Mouse (Mus musculus) limb, embryonic 11.5 days (tissue): ENCODE measurements around the gene Phf2. TPM values are rescaled to one million over a fixed set of nuclear protein-coding genes. Genes with fewer than 3 reads are reported as not detected.
A peak's percentile ranks its signal among the peaks of the same experiment; 100 is the strongest.

ENCODE experiments used
- ATAC-seq: fragments of 200-750 bp; cut with Nextera tagmentation; 2 replicates; pipeline ENCODE4 v1.8.0; 2017; ENCODE audit warnings: low read depth; ENCODE audit not compliant: insufficient number of reproducible peaks, low FRiP score, low TSS enrichment
- DNase-seq: peaks from one replicate; pipeline ENCODE4 v3.0.0-alpha.2; 2015; ENCODE audit warnings: low spot score
- H3K27ac ChIP-seq: fragments of 300-500 bp; sonication (generic); replicated peaks from 2 replicates; pipeline ENCODE4 v1.5.1; 2014; ENCODE audit warnings: low read depth, mild to moderate bottlenecking, low read length
- H3K27me3 ChIP-seq: fragments of 300-500 bp; sonication (generic); 2 replicates; pipeline ENCODE4 v1.6.1; 2014; ENCODE audit warnings: mild to moderate bottlenecking, low read length, mixed read lengths; ENCODE audit not compliant: control insufficient read depth, insufficient read depth
- H3K36me3 ChIP-seq: fragments of 300-500 bp; sonication (generic); 2 replicates; pipeline ENCODE4 v1.6.1; 2014; ENCODE audit warnings: mild to moderate bottlenecking, low read length, moderate library complexity, mixed read lengths; ENCODE audit not compliant: control insufficient read depth, insufficient read depth
- H3K4me1 ChIP-seq: fragments of 300-500 bp; sonication (generic); 2 replicates; pipeline ENCODE4 v1.6.1; 2014; ENCODE audit warnings: low read length, mixed read lengths; ENCODE audit not compliant: control insufficient read depth, insufficient read depth
- H3K4me2 ChIP-seq: fragments of 300-500 bp; sonication (generic); 2 replicates; pipeline ENCODE4 v1.6.1; 2014; ENCODE audit warnings: low read depth, mild to moderate bottlenecking, moderate library complexity; ENCODE audit not compliant: severe bottlenecking
- H3K4me3 ChIP-seq: fragments of 300-500 bp; sonication (generic); 2 replicates; pipeline ENCODE4 v1.5.1; 2014; ENCODE audit warnings: low read depth, low read length
- H3K9ac ChIP-seq: fragments of 300-500 bp; sonication (generic); 2 replicates; pipeline ENCODE4 v1.6.1; 2014; ENCODE audit warnings: mild to moderate bottlenecking, low read length
- H3K9me3 ChIP-seq: fragments of 300-500 bp; sonication (generic); 2 replicates; pipeline ENCODE4 v1.6.1; 2016; ENCODE audit warnings: low read length; ENCODE audit not compliant: control insufficient read depth
- WGBS: fragments of 180-500 bp; shearing (Covaris S2); extraction: QIAGEN DNeasy Blood & Tissue Kit; methylation state at CpG from one replicate; pipeline ENCODE4 v1.1.7; 2014; 5-methylcytosine and 5-hydroxymethylcytosine counted together
- polyA plus RNA-seq: library from polyadenylated mRNA; unstranded; fragments of >200 nt; fragmentation: Nextera tagmentation; extraction: Ambion mirVana; gene quantifications from 2 replicates; pipeline ENCODE4 v1.2.1, GENCODE M21; 2014

Gene Phf2
- polyA plus RNA-seq, 1 experiment from 2014 or later = 11.6 TPM

- ATAC-seq (no peak), DNase-seq (no peak)
- 83% methylated on average over 12 of the region's 12 CpGs for WGBS
- Histone ChIP-seq H3K4me3 (no peak overlapping the region), H3K36me3 (no peaks in the 10 kb centered on the region), H3K27me3 (no peaks in the 10 kb centered on the region), H3K9me3 (no peaks in the 10 kb centered on the region), H3K9ac (no peak overlapping the region), H3K4me2 (no peak overlapping the region), H3K27ac (no peak overlapping the region), H3K4me1 (peaks cover 23% of the 10 kb centered on the region)
Measured at GRCm38 (mm10) chr13:48864673-48865356, 6.1 kb downstream of the Phf2 start.

GRCm38 (mm10) chr13:48863556-48863955, 7.4 kb downstream of the Phf2 start:
- 42% methylated on average over 9 of the region's 9 CpGs for WGBS
- no peaks in the 10 kb centered on the region for H3K9me3 ChIP-seq
- ATAC-seq (no peak), DNase-seq (no peak)
- peaks cover 20% of the 10 kb centered on the region for H3K4me1 ChIP-seq
- no peak overlapping the region for H3K9ac ChIP-seq
- H3K27me3 ChIP-seq = no peaks in the 10 kb centered on the region
- no peak overlapping the region for H3K4me3 ChIP-seq
- H3K27ac ChIP-seq = peak overlapping the region; percentile 36; the same call in 1 of the 2 replicates
- no peaks in the 10 kb centered on the region for H3K36me3 ChIP-seq
- H3K4me2 ChIP-seq = no peak overlapping the region

- no peak for ATAC-seq
- 86% methylated on average over 1 of the region's 1 CpGs for WGBS
- Histone ChIP-seq H3K36me3 (no peaks in the 10 kb centered on the region), H3K27me3 (no peaks in the 10 kb centered on the region), H3K4me2 (no peak overlapping the region), H3K9ac (no peak overlapping the region), H3K4me1 (peaks cover 34% of the 10 kb centered on the region), H3K9me3 (no peaks in the 10 kb centered on the region), H3K27ac (no peak overlapping the region), H3K4me3 (no peak overlapping the region)
- no peak for DNase-seq
Measured at GRCm38 (mm10) chr13:48861913-48862312, 9.0 kb downstream of the Phf2 start.

GRCm38 (mm10) chr13:48858779-48859178, 12.1 kb downstream of the Phf2 start:
- no peaks in the 10 kb centered on the region for H3K9me3 ChIP-seq
- no peak overlapping the region for H3K4me2 ChIP-seq
- 69% methylated on average over 4 of the region's 4 CpGs for WGBS
- H3K27me3 ChIP-seq = no peaks in the 10 kb centered on the region
- no peak overlapping the region for H3K9ac ChIP-seq
- H3K36me3 ChIP-seq = no peaks in the 10 kb centered on the region
- no peak overlapping the region for H3K4me3 ChIP-seq
- ATAC-seq (no peak), DNase-seq (no peak)
- peaks cover 36% of the 10 kb centered on the region for H3K4me1 ChIP-seq
- no peak overlapping the region for H3K27ac ChIP-seq

- H3K9me3 ChIP-seq = no peaks in the 10 kb centered on the region
- WGBS = 80% methylated on average over 6 of the region's 6 CpGs
- H3K4me1 ChIP-seq = peaks cover 39% of the 10 kb centered on the region
- no peak overlapping the region for H3K4me3 ChIP-seq
- DNase-seq (no peak), ATAC-seq (no peak)
- no peak overlapping the region for H3K9ac ChIP-seq
- H3K36me3 ChIP-seq = no peaks in the 10 kb centered on the region
- no peaks in the 10 kb centered on the region for H3K27me3 ChIP-seq
- H3K4me2 ChIP-seq = no peak overlapping the region
- no peak overlapping the region for H3K27ac ChIP-seq
Measured at GRCm38 (mm10) chr13:48858054-48858453, 12.9 kb downstream of the Phf2 start.

- Histone ChIP-seq H3K9me3 (no peaks in the 10 kb centered on the region), H3K4me1 (peaks cover 38% of the 10 kb centered on the region), H3K36me3 (no peaks in the 10 kb centered on the region), H3K4me2 (no peak overlapping the region), H3K27me3 (no peaks in the 10 kb centered on the region), H3K27ac (no peak overlapping the region), H3K4me3 (no peak overlapping the region), H3K9ac (no peak overlapping the region)
- 40% methylated on average over 7 of the region's 7 CpGs for WGBS
- DNase-seq = peak; percentile 32
- ATAC-seq = 0 out of 2 replicates have a peak, but pooled peaks have one; percentile 29
Measured at GRCm38 (mm10) chr13:48857246-48857932, 13.5 kb downstream of the Phf2 start.

- no peaks in the 10 kb centered on the region for H3K27me3 ChIP-seq
- DNase-seq (no peak), ATAC-seq (no peak)
- no peak overlapping the region for H3K4me2 ChIP-seq
- H3K4me3 ChIP-seq = no peak overlapping the region
- 54% methylated on average over 3 of the region's 3 CpGs for WGBS
- no peak overlapping the region for H3K9ac ChIP-seq
- no peaks in the 10 kb centered on the region for H3K9me3 ChIP-seq
- H3K27ac ChIP-seq = no peak overlapping the region
- no peaks in the 10 kb centered on the region for H3K36me3 ChIP-seq
- peaks cover 40% of the 10 kb centered on the region for H3K4me1 ChIP-seq
Measured at GRCm38 (mm10) chr13:48853947-48854346, 17.0 kb downstream of the Phf2 start.

GRCm38 (mm10) chr13:48853475-48853874, 17.4 kb downstream of the Phf2 start:
- Histone ChIP-seq H3K9ac (no peak overlapping the region), H3K4me3 (no peak overlapping the region), H3K27ac (no peak overlapping the region), H3K9me3 (no peaks in the 10 kb centered on the region), H3K27me3 (no peaks in the 10 kb centered on the region), H3K4me1 (peaks cover 37% of the 10 kb centered on the region), H3K4me2 (no peak overlapping the region), H3K36me3 (no peaks in the 10 kb centered on the region)
- no peak for DNase-seq
- no peak for ATAC-seq
- WGBS = 45% methylated on average over 2 of the region's 2 CpGs
